Mouse (Mus musculus) C2C12 (cell line): ENCODE data around the gene Cox17.

Experiments
- CTCF ChIP-seq: IDR thresholded peaks from one replicate; pipeline ENCODE4 v1.5.1; 2011; ENCODE audit not compliant: control insufficient read depth, insufficient read depth, insufficient read length
- USF1 ChIP-seq: IDR thresholded peaks from one replicate; pipeline ENCODE4 v1.6.1; 2011; ENCODE audit warnings: low read depth, mild to moderate bottlenecking, control low read depth, moderate library complexity

DNA sequence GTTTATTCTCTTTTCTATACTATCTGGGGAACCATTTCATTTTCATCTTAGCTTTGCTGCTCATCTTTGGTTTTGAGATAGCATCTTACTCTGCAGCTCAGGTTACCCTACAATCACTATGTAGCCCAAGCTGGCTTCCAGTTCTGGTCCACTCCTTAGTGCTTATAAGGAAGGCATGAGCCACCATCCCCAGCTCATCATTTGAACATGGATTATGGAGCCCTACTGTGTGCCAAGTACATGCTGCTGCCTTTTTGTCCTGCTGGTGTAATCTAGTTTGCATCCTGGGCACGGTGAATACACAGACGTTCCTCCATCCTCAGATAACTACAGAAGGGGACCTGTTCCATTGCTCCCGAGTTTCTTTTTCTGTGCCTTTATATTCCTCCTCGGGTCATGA, 26.1 kb downstream of the Cox17 start:
- TF ChIP-seq CTCF: no peak
- no peak for TF ChIP-seq USF1
